Mouse (Mus musculus) forebrain, postnatal 0 days (tissue): ENCODE data around the gene Edil3. TPM values are rescaled to one million over a fixed set of nuclear protein-coding genes. Genes with fewer than 3 reads are reported as not detected.

Source experiments
- ATAC-seq: fragments of 200-750 bp; cut with Nextera tagmentation; 2 replicates; pipeline ENCODE4 v1.8.0; 2017; ENCODE audit warnings: mild to moderate bottlenecking, moderate library complexity
- DNase-seq: peaks from one replicate; pipeline ENCODE4 v3.0.0-alpha.2; 2015
- H3K27ac ChIP-seq: fragments of 300-500 bp; sonication (generic); 2 replicates; pipeline ENCODE4 v1.5.1; 2014; ENCODE audit warnings: low read depth, mild to moderate bottlenecking, antibody characterized with exemption, low read length, moderate library complexity, mixed read lengths
- H3K27me3 ChIP-seq: fragments of 300-500 bp; sonication (generic); 2 replicates; pipeline ENCODE4 v1.6.1; 2014; ENCODE audit warnings: mild to moderate bottlenecking, low read length, mixed read lengths; ENCODE audit not compliant: insufficient read depth
- H3K36me3 ChIP-seq: fragments of 300-500 bp; sonication (generic); 2 replicates; pipeline ENCODE4 v1.6.1; 2014; ENCODE audit warnings: mild to moderate bottlenecking, moderate library complexity; ENCODE audit not compliant: insufficient read depth
- H3K4me1 ChIP-seq: fragments of 300-500 bp; sonication (generic); 2 replicates; pipeline ENCODE4 v1.6.1; 2014; ENCODE audit warnings: antibody characterized with exemption; ENCODE audit not compliant: insufficient read depth
- H3K4me2 ChIP-seq: fragments of 300-500 bp; sonication (generic); 2 replicates; pipeline ENCODE4 v1.6.1; 2014; ENCODE audit warnings: low read depth, mild to moderate bottlenecking, moderate library complexity
- H3K4me3 ChIP-seq: fragments of 300-500 bp; sonication (generic); 2 replicates; pipeline ENCODE4 v1.5.1; 2014; ENCODE audit warnings: low read depth, low read length, mixed read lengths
- H3K9ac ChIP-seq: fragments of 300-500 bp; sonication (generic); 2 replicates; pipeline ENCODE4 v1.6.1; 2014; ENCODE audit warnings: mild to moderate bottlenecking
- H3K9me3 ChIP-seq: fragments of 300-500 bp; sonication (generic); 2 replicates; pipeline ENCODE4 v1.6.1; 2016; ENCODE audit warnings: low read length
- CTCF ChIP-seq: sonication (generic); IDR thresholded peaks from 2 replicates; pipeline ENCODE4 v1.5.1; 2016; ENCODE audit warnings: antibody characterized with exemption, control low read depth, low read depth
- WGBS: fragments of 180-500 bp; shearing (Covaris S2); extraction: QIAGEN DNeasy Blood & Tissue Kit; methylation state at CpG from one replicate; pipeline ENCODE4 v1.1.7; 2014; 5-methylcytosine and 5-hydroxymethylcytosine counted together
- polyA plus RNA-seq: library from polyadenylated mRNA; unstranded; fragments of >200 nt; fragmentation: Nextera tagmentation; extraction: Ambion mirVana; gene quantifications from 2 replicates; pipeline ENCODE4 v1.2.1, GENCODE M21; 2015
- total RNA-seq: library from RNA; depleted of rRNA; stranded (reverse); fragments of >200 nt; gene quantifications from 2 replicates; pipeline ENCODE4 v1.2.3, GENCODE M21; 2014

Edil3 gene
- total and polyA plus RNA-seq, 2 experiments from 2014 or later: 36.4 to 75.1 TPM

DNA sequence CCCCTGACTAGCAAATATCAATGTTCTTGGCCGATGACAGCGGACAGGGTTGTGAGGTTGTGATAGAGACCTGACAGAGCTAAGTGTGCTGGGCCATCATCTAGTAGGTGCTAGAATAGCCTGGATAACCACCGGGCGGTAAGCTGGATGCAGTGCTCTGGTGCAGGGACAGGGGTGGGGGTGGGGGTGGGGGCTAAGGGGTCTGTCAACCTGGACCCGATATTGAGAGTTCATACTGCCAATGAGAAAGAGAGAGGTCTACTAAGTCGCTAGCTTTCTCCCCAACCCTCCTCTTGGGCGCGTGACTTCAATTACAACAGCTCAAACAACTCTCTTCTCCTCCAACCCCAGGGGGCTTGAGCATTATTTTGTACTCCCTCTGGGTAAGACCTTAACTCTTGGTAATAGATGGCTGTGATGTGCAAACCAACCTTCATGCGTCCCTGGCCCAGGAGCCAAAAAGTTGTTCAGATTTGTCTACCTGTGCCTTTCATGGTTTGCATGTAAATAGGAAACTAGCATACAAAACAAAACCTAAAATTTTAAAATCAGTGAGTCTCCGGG lies 1.1 kb downstream of the Edil3 start:
- Histone ChIP-seq H3K27me3 (no peaks in the 10 kb centered on the region), H3K9ac (peak overlapping the region; percentile 82), H3K4me2 (peak overlapping the region; percentile 68), H3K27ac (peak overlapping the region; percentile 75), H3K9me3 (no peaks in the 10 kb centered on the region), H3K4me3 (peak overlapping the region; percentile 65), H3K36me3 (no peaks in the 10 kb centered on the region), H3K4me1 (0 out of 2 replicates have a peak, but pooled peaks cover 8% of the 10 kb centered on the region)
- WGBS: 6% methylated on average over 10 of the region's 10 CpGs
- no peak for ATAC-seq
- no peak for TF ChIP-seq CTCF
- peak; percentile 34 for DNase-seq

DNA sequence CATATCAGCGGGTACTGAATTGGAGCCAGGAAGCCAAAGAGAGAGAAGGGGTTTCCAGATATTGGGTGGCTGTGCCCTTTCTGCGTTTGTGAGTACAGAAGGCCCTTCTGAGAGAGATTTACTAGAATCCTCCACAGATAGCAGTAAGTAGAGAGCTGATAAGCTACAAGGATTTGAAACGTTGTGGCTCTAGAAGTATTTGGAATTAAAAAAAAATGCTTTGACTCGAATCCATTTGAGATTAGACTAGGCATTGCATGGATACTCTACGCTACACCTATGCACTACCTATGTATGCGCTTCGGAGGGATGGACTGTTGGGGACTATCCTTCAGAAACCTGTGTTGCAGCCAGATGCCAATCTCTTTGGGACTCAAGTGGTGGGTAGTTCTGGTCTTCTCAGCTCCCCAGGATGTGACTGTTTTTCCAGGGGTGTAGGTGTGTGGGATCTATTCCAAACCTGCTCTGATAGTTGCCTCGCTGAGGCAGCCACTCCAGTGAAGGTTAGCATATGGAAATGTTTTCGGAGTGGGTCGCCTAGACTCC lies 1.8 kb downstream of the Edil3 start:
- peak overlapping the region; percentile 65 for H3K4me3 ChIP-seq
- H3K4me1 ChIP-seq: 0 out of 2 replicates have a peak, but pooled peaks cover 8% of the 10 kb centered on the region
- no peak for TF ChIP-seq CTCF
- peak overlapping the region; percentile 68 for H3K4me2 ChIP-seq
- peak; percentile 58 for DNase-seq
- H3K9me3 ChIP-seq: no peaks in the 10 kb centered on the region
- H3K36me3 ChIP-seq: no peaks in the 10 kb centered on the region
- peak overlapping the region; percentile 82 for H3K9ac ChIP-seq
- H3K27ac ChIP-seq: peak overlapping the region; percentile 58
- whole genome bisulfite sequencing: 14% methylated on average over 10 of the region's 10 CpGs
- ATAC-seq: no peak
- H3K27me3 ChIP-seq: no peaks in the 10 kb centered on the region

DNA sequence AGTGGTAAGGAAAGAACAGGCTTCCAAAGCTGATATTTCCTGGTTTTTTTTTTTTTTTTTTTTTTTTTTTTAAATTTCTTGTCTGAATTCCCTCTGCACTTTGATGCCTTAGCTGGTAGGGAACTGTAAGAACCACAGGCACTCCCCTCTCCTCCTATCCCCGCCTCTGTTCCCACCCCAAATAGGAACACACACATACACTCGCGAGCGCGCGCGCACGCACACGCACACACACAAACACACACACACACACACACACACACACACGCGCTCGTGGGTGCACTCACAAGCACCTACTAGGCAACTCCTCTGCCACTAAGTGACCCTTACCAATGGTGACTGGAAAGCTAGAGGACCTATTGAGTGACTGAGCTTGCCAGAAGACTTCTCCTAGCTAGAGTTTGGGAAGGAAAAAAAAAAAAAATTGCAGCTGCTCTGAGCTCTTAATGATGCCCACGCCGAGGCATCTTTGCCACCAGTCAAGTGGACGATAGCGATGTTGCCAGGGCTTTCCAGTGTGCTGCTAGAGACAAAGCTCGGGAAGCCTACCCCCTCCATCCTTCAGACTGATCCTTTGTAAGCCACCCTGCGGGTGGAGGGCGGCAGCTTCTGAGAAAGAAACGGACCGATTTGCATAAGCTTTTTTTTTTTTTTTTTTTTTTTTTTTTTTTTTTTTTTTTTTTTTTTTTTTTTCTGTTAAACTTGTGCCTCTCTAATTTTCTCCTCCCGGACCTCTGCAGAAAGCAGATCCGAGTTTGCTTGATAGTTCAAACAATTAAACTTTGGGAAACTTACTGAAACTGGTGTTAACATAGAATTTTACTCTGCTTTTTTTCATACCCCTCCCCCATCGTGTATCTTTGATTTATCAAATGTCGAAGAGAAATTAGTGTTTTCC lies 2.5 kb downstream of the Edil3 start:
- TF ChIP-seq CTCF: no peak
- no peaks in the 10 kb centered on the region for H3K36me3 ChIP-seq
- WGBS: 0% methylated on average over 25 of the region's 25 CpGs
- H3K9me3 ChIP-seq: no peaks in the 10 kb centered on the region
- H3K4me2 ChIP-seq: peak overlapping the region; percentile 68
- no peaks in the 10 kb centered on the region for H3K27me3 ChIP-seq
- peak overlapping the region; percentile 65 for H3K4me3 ChIP-seq
- H3K9ac ChIP-seq: peak overlapping the region; percentile 82
- ATAC-seq (peak; percentile 74), DNase-seq (peak; percentile 83)
- peak overlapping the region; percentile 57 for H3K27ac ChIP-seq
- 0 out of 2 replicates have a peak, but pooled peaks cover 8% of the 10 kb centered on the region for H3K4me1 ChIP-seq

DNA sequence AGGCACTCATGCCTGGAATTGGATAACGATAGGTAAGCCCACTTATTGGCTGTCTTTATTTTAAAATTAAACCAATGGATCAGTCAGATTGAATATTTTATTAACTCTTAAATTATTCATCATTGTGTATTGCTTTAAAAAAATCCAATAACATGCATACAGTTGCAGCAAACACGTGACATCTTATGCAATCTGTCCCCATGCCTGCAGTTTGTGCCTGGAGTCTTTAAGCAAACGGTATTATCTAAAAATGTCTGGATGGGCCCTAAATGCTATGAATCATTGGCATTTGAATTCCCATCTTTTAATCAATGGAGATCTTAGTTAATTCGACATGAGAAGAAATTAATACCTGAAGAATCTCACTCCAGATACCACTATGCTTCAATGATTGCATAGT lies 3.2 kb downstream of the Edil3 start:
- Histone ChIP-seq H3K36me3 (no peaks in the 10 kb centered on the region), H3K9me3 (no peaks in the 10 kb centered on the region), H3K4me3 (peak overlapping the region; percentile 65), H3K9ac (no peak overlapping the region), H3K27ac (no peak overlapping the region), H3K4me1 (0 out of 2 replicates have a peak, but pooled peaks cover 8% of the 10 kb centered on the region), H3K27me3 (no peaks in the 10 kb centered on the region), H3K4me2 (peak overlapping the region; percentile 68)
- 5% methylated on average over 4 of the region's 4 CpGs for WGBS
- ATAC-seq (no peak), DNase-seq (peak; percentile 6)
- TF ChIP-seq CTCF: no peak

DNA sequence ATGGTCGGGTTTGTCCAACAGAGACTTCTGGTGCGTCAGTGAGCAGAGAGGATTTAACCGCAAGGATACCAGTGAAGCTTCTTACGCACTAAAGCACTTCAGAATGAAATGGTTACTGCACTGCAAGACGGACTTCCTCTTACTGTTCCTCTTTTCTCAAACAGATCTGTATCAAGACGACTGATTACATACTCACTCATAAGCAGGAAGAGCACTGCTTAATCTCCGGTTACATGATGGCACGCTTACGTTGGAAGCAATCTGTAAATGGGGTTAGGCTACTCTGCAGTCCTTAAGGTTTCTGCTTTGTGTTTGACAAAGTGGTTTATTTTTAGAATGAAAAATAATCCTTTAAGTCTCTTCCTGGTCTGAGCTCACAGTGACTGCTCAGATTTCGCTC lies 7.1 kb downstream of the Edil3 start:
- no peak for TF ChIP-seq CTCF
- H3K27ac ChIP-seq: no peak overlapping the region
- no peaks in the 10 kb centered on the region for H3K27me3 ChIP-seq
- DNase-seq (no peak), ATAC-seq (no peak)
- H3K9me3 ChIP-seq: no peaks in the 10 kb centered on the region
- whole genome bisulfite sequencing: 66% methylated on average over 10 of the region's 10 CpGs
- no peak overlapping the region for H3K9ac ChIP-seq
- H3K4me3 ChIP-seq: no peak overlapping the region
- H3K36me3 ChIP-seq: no peaks in the 10 kb centered on the region
- no peak overlapping the region for H3K4me2 ChIP-seq
- 0 out of 2 replicates have a peak, but pooled peaks cover 5% of the 10 kb centered on the region for H3K4me1 ChIP-seq

DNA sequence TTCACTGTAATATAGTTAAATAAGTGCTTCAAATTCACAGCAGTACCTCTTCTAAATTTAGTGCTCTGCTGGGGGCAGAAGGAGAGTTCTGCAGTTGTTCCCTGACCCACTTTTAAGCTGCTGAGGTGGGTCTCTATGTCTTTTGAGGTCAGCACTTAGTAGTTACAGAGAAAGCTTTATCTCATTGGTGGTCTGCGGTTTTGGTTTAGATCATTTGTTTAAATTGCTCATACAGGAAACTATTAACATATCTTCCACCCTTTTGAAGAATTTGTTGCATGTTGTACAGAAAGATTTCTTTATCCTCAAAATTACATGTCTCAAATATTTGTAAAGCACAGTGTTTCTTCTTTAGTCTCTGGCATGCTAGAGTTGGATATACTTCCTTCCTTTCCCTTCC lies 12.5 kb downstream of the Edil3 start:
- Histone ChIP-seq H3K4me1 (no peaks in the 10 kb centered on the region), H3K9me3 (no peaks in the 10 kb centered on the region), H3K27me3 (no peaks in the 10 kb centered on the region), H3K4me2 (no peak overlapping the region), H3K36me3 (no peaks in the 10 kb centered on the region), H3K9ac (no peak overlapping the region), H3K4me3 (no peak overlapping the region), H3K27ac (no peak overlapping the region)
- TF ChIP-seq CTCF: no peak
- ATAC-seq: no peak
- no peak for DNase-seq
- WGBS: 93% methylated on average over 1 of the region's 1 CpGs

DNA sequence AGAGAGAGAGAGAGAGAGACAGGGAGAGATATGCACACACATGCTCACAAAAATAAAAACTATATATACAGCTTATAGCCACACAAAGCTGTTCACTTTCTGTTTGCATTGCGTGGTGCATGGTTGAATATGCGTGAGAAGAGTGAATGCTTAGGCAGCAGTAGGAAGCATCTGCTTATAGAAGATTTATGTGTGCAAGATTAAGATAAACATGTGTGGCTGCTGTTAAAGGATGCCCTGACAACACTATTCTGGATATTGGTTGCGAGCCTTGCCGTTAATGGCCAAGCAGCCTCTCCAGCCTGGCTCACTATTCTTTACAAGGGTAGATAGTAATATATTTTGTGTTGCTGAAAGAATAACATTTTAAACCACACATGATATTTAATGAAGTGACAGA lies 28.5 kb downstream of the Edil3 start:
- H3K4me3 ChIP-seq: no peak overlapping the region
- no peak overlapping the region for H3K27ac ChIP-seq
- TF ChIP-seq CTCF: no peak
- H3K9ac ChIP-seq: no peak overlapping the region
- WGBS: 84% methylated on average over 4 of the region's 4 CpGs
- no peaks in the 10 kb centered on the region for H3K4me1 ChIP-seq
- H3K4me2 ChIP-seq: no peak overlapping the region
- DNase-seq (no peak), ATAC-seq (no peak)
- no peaks in the 10 kb centered on the region for H3K36me3 ChIP-seq
- H3K27me3 ChIP-seq: no peaks in the 10 kb centered on the region
- H3K9me3 ChIP-seq: no peaks in the 10 kb centered on the region
